Mouse (Mus musculus): ENCODE data around the gene Hmgcs2.
A peak's percentile ranks its signal among the peaks of the same experiment; 100 is the strongest.

Hmgcs2 gene

DNA sequence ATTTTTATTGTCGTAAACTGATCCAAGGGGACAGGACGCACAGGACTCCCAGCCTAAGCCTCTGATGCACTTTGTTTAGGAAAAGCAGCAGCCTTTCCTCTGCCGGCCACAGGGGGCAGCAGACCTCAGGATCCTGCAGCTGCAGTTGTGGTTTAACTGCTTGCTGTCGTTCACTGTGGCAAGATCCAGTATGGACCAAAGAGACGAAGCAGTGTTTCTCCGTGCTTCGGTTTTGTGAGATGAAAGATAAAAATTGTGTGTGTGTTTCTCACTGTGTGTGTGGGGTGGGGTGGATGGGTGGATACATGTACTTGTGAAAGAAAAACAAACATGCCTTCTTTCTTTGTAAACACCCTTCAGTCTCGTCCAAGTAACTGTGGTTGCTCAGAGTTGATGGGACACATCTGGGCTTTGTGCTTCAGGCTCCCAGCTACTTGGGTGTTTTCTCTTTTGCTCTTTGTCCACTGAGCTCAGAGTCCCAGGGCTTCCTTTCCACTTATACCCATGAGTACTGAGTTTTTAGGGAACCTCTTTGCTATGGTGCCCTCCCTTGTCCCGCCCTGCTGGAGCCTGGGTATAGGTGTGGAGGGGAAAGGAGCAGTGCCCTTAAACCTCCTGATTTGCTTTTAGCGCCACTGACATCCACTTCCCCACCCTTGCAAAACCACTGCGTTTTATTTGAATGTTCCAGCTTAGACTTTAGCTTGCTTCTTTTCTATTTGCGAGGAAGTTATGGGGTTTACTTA is 871 bp downstream of the Hmgcs2 start:
- DNase-seq: peak; percentile 62

DNA sequence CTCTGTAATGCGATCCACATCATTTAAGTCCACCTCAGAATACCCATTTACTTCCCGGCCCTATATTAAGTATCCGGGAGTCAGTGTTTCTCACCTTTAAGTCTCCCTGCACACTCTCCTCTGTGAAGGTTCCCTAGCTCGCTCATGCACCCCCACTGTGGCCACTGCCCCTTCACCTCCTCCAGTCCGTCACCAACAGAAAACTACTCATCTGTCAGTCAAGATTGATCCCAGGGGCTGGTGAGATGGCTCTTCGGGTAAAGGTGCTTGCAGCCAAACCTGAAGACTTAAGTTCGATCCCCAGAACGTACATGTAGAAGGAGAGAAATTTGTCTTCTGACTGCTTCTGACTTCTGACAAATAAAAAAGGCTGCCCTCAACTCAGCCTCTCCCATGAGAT is 2.2 kb downstream of the Hmgcs2 start:
- DNase-seq: no peak

DNA sequence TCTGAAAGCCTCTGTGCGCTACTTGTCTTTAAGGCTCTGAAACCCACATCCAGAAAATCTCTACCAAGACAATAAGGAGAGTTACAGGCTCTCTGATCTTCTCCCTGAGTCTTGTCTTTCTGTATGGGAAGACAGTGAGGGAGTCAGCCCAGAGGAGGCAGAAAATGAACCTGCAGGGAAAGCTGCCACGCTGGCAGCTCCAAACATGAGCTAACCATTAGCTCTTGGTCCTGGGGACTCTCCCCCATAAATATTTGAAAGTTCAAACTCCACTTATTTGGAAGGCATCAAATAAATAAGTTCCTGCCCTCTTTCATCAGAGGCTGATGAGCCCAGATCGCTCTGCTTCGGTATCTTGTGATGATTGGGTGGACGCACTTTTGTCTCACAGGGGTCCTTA is 3.0 kb downstream of the Hmgcs2 start:
- no peak for DNase-seq

- DNase-seq: no peak
These were observed 10.8 kb downstream of the Hmgcs2 start for GRCm38 (mm10) chr3:98291044-98291443.

DNA sequence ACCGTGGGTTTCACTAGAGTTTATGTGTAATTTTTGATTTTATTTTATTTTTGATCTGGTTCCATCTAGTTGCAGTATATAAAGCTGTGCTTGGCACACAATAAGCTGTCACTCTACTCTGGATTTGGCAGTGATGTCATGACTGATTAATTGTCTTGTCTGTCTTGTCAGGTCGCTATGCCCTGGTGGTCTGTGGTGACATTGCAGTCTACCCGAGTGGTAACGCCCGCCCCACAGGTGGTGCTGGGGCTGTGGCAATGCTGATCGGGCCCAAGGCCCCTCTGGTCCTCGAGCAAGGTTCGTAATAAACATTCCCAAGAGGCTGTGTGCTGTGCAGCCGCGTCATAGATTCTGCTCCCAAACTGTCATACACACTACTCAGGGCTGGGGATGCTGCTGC is 15.7 kb downstream of the Hmgcs2 start:
- DNase-seq: no peak

DNA sequence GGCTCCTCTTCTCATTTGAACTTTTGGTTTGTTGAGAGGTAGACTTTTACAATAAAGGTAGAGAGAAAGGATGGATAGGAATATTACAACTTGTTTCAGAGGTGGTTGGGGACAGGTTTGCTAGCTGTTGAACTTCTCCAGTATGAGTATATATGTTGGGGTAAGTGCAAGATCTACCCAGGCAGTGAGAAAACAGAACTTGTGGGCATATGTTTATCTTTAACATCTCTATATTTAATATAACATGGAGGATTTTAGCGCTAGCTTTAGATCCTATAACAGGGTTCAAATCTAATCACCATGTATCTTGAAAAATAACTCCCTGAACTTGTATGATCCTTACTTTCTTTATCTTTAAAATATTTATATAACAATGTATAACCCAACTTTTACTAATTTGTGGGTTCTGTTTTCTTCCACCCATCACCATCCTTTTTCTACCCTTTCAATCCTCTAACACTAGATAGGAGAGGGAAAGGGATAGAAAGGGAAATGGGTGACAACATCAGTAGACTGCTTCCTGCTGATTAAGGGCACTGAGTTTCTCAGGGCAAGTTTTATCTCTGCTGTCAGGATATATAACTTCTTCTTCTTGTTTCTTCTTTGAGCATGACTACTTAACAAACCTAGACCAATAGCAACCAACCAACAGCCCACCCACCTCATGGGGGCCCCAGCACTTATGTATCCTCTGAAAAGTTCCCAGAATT is 19.3 kb downstream of the Hmgcs2 start:
- no peak for DNase-seq

GRCm38 (mm10) chr3:98300266-98300665 is 20.0 kb downstream of the Hmgcs2 start:
- DNase-seq: no peak

DNA sequence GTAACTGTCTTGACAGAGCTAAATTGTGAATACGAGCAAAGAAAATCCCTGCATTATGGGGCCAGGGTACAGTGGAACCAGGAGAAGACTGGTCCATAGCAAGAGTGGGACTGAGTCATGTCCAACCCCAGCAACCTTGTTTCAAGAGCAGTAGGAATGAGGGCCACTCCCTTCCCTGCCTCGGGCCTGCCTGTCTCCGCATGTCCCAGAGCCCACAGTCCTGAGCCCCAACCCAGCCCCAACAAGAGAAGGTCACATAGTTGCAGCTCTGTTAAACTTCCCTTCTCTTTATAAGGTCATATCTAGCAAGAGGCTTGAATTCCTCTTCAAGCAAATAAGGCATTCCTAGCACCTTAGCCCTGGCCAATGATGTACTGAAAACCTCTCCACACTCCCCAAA is 21.5 kb downstream of the Hmgcs2 start:
- no peak for DNase-seq

- DNase-seq: no peak
These were observed 28.4 kb downstream of the Hmgcs2 start for GRCm38 (mm10) chr3:98308606-98309005.

DNA sequence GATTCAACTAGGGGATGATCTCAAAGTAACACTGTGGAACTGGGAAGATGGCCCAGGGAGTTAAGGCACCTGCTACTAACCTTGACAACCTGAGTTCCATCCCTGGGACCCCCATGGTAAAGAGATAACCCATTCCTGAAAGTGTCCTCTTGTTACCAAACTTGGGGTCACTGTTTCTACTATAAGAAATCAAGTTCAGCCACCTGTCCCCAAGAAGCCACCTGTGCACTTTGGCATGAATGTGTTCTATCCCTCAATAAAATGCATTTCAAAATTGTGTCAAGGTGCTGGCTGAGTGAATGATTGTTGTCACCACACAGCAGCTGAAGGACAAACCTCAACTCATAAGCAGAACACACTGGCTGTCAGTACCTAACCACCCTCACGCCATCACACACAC is 30.2 kb downstream of the Hmgcs2 start:
- no peak for DNase-seq

DNA sequence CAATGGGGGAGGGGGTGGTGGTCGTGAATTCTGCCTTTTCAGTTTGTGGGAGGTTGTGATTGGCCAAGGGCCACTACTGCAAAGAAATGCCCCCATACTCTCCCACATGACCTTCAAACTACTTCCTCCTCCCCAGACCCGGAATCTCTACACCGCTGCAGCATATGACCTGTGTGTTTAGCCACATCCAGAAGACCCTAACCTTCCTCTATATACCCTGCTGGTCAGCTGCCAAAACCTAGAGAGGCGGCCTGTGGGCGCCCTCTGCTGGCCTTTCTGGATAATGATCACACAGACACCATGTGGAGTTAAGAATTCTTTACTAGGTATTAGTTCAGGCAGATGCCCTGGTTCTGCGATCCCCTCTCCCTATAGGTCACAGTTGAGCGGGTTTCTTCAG is 32.6 kb downstream of the Hmgcs2 start:
- DNase-seq: peak; percentile 64

DNA sequence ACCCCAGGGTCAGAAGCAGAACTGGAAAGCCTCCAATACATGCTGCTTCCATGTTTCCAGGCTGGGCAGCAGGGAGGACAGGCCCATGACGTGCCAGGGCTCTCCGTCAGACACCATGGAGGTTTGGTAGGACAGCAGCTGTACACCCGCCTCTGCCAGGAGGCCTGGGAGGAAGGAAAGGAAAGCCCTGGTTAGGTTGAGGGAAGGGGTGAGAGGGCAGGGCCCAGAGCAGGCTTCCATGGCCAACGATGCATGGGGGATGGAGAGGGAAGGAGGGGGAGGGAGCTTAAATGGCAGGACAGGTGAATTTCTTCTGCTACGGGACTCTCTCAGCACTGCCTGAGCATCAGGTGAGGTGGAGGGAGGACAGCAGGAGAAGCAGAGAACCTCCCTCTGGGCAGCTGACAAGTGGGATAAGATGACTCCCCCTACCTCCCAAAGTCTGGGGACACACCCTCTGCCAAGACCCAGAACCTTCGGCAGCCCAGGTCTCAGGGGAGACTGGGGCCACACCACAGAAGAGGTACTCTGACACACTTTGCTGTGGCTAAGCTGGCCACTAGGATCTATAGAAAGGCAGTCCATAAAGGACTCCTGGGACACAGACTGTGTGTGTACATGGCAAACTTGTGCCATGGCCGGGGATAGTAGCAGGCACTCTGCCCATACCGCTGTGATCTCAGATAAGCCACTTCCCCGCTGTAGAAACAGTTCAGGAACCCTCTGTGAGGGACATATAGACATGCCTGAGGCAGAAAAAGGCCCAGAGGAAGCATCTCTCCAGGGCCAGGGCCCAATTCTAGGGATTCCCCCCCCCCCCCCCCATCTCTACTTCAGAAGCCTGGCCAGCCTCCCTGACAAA is 33.3 kb downstream of the Hmgcs2 start:
- no peak for DNase-seq

GRCm38 (mm10) chr3:98315181-98315580 is 34.9 kb downstream of the Hmgcs2 start:
- no peak for DNase-seq

DNA sequence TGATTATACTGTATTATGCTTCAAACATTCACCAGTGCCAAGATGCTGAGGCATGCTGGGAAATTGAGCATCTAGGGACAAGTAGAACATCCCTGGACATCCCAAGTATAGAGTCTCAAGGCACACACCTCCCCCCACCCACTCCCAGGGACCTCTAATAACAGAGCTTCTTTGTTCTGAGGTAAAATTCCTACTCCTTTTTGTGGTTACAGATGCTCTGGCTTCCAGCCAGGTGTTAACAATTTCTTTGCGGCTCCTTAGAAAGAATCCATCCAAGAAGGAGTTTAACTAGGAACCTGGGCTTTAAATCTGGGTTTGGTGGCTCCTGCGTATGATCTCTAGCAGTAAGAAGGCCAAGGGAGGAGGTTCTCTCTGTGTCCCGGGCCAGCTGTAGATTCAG is 36.9 kb downstream of the Hmgcs2 start:
- DNase-seq: no peak

DNA sequence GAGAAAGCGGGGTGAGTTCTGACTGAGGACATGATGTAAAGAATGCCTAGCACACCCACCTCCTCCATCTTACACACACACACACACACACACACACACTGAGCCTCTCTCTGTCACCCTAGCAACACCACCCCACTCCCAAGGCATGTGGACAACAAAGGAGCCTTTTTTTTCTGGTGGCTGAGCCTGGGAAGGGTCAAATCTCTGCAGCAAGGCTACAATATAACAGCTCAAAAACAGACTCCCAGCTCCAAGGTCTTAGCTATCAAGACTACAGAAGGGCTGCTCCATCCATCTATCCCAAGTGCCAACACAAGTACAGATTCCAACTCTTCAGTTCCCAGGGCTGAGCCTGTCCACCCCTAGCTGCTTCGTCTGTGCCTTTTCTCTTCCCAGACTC is 39.0 kb downstream of the Hmgcs2 start:
- DNase-seq: no peak

DNA sequence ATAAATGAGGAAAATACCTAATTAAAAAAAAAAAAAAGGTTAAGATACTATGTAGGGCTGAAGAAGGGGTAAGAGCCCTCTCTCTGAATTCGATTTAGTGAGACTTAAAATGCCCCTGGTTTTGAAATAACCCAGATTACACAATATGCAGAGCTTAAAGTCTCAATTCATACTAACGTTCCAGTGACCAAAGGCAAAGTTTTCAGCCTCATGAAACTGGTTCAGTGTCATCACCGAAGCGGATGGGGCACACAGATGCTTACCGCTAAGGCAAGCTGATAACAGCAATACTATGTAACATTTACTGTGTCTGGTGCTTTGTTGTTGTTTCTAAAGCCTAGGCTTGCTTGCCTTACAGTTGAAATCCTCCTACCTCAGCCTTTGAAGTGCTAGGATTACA is 42.0 kb downstream of the Hmgcs2 start:
- no peak for DNase-seq

GRCm38 (mm10) chr3:98324235-98324634 is 44.0 kb downstream of the Hmgcs2 start:
- no peak for DNase-seq

DNA sequence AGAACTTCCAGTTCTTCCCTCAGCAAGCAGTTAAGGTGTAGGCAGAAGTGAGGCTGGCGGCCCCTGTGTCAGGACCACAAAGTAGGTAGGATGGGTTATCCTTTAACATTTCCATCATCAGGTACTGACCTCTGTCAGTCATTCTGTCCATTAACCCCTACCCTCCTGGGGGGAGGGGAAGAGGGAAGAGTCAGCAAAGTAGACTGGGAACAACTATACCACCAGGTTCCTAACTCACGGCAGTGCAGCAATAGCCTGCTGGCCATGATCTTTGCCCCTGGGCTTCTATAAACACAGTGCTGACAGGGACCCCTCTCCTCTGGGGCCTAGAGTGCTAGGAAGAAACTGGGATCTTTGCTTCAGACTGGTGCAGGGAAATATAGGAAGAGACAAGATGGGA is 53.8 kb downstream of the Hmgcs2 start:
- DNase-seq: no peak

- DNase-seq: no peak
These were observed 55.1 kb downstream of the Hmgcs2 start for GRCm38 (mm10) chr3:98335331-98335730.

- DNase-seq: no peak
These were observed 55.7 kb downstream of the Hmgcs2 start for GRCm38 (mm10) chr3:98335886-98336285.

- DNase-seq: no peak
These were observed 56.7 kb downstream of the Hmgcs2 start for GRCm38 (mm10) chr3:98336661-98337654.

- peak; percentile 54 for DNase-seq
These were observed 58.4 kb downstream of the Hmgcs2 start for GRCm38 (mm10) chr3:98338584-98339041.
